ENCODE assay signal across 7 mouse cellular contexts in the genomic region with DNA sequence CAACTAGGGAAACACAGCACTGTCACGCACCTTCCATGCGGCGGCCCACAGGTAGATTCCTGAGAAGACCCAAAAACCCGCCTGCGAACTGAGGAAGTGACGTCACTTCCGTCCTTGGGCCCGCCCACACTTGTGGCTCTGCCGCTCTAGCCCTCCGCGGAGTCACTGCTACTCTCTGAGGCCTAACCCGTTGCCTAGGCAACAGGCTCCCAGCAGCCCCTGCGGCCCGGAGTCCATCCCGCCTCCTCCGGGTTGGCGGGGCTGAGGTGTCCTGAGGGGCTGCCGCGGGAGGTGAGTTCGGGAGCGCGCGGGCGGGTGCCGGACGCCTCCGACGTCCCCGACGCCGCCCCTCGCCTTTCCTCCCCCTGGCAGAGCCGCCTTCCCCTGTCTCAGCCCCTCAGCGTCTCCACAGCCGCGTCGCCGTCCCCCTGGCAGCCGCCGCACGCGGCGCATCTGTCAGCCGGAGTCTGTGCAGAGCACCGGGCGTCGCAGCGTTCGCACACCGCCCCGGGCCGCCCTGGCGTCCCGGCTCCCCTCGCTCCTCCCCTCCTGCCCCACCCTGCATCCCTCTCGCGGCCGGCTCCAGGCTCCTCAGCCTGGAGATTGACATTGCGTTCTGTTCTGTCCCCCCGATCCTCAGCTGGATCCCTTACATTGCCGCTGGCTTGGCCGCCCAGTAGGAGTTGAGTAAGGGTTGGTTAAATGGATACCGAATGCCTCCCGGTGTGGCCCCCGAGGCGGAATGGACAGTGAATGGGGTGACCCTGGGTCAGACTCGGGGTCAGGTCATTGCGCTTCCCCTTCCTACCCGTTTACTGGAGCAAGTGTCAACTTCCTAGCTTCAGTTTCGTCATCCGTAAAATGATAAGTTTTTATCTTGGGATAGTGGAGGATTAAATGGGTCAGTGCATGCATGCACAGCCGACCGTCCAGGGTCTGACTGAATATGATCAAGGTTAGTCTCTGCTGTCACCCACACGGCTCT. TPM values are rescaled to one million over a fixed set of nuclear protein-coding genes. Genes with fewer than 3 reads are reported as not detected.
A peak's percentile ranks its signal among the peaks of the same experiment; 100 is the strongest.
DNase-seq lines count a peak whose midpoint lies in the region; ATAC-seq lines count a peak whose summit lies in the region.

A gene (minus strand): TSS at position 110 of the 985 bp plus-strand sequence.
A gene (plus strand): TSS at position 229 of the 985 bp plus-strand sequence.

- intact Hi-C loops in gastrocnemius, postnatal 36 days (cut with DNase I): loop anchor here (5.0 kb wide), 1 partner anchor 103 kb away; no protein-coding TSS in a partner anchor
- intact Hi-C loops in left cerebral cortex, postnatal 25 days (cut with DNase I): no loop called here

- no peaks in the 10 kb centered on the region for H3K9me3 ChIP-seq in intestine, embryonic 15.5 days
- H3K9me3 ChIP-seq in midbrain, embryonic 10.5 days (replicated peaks): no peaks in the 10 kb centered on the region

- peak; percentile 100 for ATAC-seq in intestine, embryonic 15.5 days

- peaks cover 13% of the 10 kb centered on the region; the same call in 1 of the 2 replicates for H3K4me1 ChIP-seq in intestine, embryonic 15.5 days (replicated peaks)
- peaks cover 28% of the 10 kb centered on the region for H3K4me1 ChIP-seq in midbrain, embryonic 10.5 days

- no peaks in the 10 kb centered on the region for H3K27me3 ChIP-seq in intestine, embryonic 15.5 days (replicated peaks)
- no peaks in the 10 kb centered on the region for H3K27me3 ChIP-seq in midbrain, embryonic 10.5 days (ENCODE audit: low read depth, poor library complexity, severe bottlenecking)

- under 1% methylated on average over 72 of the region's 74 CpGs for WGBS in intestine, embryonic 15.5 days
- WGBS in midbrain, embryonic 10.5 days: under 1% methylated on average over 74 of the region's 74 CpGs

- peak within 1 kb of the TSS; percentile 90 for H3K4me3 ChIP-seq in intestine, embryonic 15.5 days (replicated peaks)
- H3K4me3 ChIP-seq in midbrain, embryonic 10.5 days: peak within 1 kb of the TSS; percentile 94

- H3K9ac ChIP-seq in intestine, embryonic 15.5 days: peak within 1 kb of the TSS; percentile 72

- H3K4me2 ChIP-seq in intestine, embryonic 15.5 days (replicated peaks): peak within 1 kb of the TSS; percentile 86

- DNase-seq in adrenal gland, adult 2 months: peak; percentile 98
- peak; percentile 95 for DNase-seq in embryo, embryonic 11.5 days (ENCODE audit: low read depth, low spot score)
- peak; percentile 87 to 92 for DNase-seq in gastrocnemius, postnatal 36 days
- peak; percentile 99 for DNase-seq in left cerebral cortex, postnatal 25 days (ENCODE audit: low spot score in 2 of 2)
- peak; percentile 97 for DNase-seq in midbrain, embryonic 10.5 days (ENCODE audit: low spot score)
- peak; percentile 91 for DNase-seq in right cerebral cortex, postnatal 4 days

- peak within 1 kb of the TSS; percentile 90 for H3K27ac ChIP-seq in intestine, embryonic 15.5 days
- H3K27ac ChIP-seq in midbrain, embryonic 10.5 days (replicated peaks): peak within 1 kb of the TSS; percentile 94

- H3K36me3 ChIP-seq in intestine, embryonic 15.5 days: no peaks in the 10 kb centered on the region
- H3K36me3 ChIP-seq in midbrain, embryonic 10.5 days: peaks cover 5% of the 10 kb centered on the region; the same call in 1 of the 2 replicates

RNA-seq across cellular contexts. Expression of the first gene that starts in this region (rescaled TPM):
- total RNA-seq in adrenal gland, adult 2 months (2021): 10 to 100 TPM; 41.0 to 41.9 TPM
- 51.2 and 52.8 TPM in 2 replicates for polyA plus RNA-seq in adrenal gland, adult 2 months (2012; rRNA removed)
- total RNA-seq in gastrocnemius, postnatal 36 days (2021): 10 to 100 TPM; 22.3 to 24.6 TPM
- 69.6 and 74.2 TPM in 2 replicates for polyA plus RNA-seq in intestine, embryonic 15.5 days (2015; fragmentation: Nextera tagmentation; extraction: Ambion mirVana)
- 100 to 1,000 TPM; 115 to 118 TPM for total RNA-seq in left cerebral cortex, postnatal 25 days (2021)
- 81.7 and 95.6 TPM in 2 replicates for polyA plus RNA-seq in midbrain, embryonic 10.5 days (2016; fragmentation: Nextera tagmentation; extraction: Ambion mirVana)

RNA-seq across cellular contexts. Expression of the second gene that starts in this region (rescaled TPM):
- total RNA-seq in adrenal gland, adult 2 months (2021): 1 to 10 TPM; 8.2 TPM
- polyA plus RNA-seq in adrenal gland, adult 2 months (2012; rRNA removed): 6.1 and 7.0 TPM in 2 replicates
- total RNA-seq in gastrocnemius, postnatal 36 days (2021): 1 to 10 TPM; 1.9 to 2.1 TPM
- 3.0 and 3.1 TPM in 2 replicates for polyA plus RNA-seq in intestine, embryonic 15.5 days (2015; fragmentation: Nextera tagmentation; extraction: Ambion mirVana)
- total RNA-seq in left cerebral cortex, postnatal 25 days (2021): 10 to 100 TPM; 45.8 to 47.8 TPM
- 5.3 and 6.7 TPM in 2 replicates for polyA plus RNA-seq in midbrain, embryonic 10.5 days (2016; fragmentation: Nextera tagmentation; extraction: Ambion mirVana)

Comparison
In these comparisons a context has a peak if more than half of its experiments do, and no peak if none do; other contexts are left out.
1. Peak in every context shown above with its lines: DNase-seq, ATAC-seq, H3K4me3 ChIP-seq and H3K27ac ChIP-seq.
2. RNA of the second gene that starts in this region (total RNA-seq): 45.8 to 47.8 TPM in left cerebral cortex, postnatal 25 days; 8.2 TPM in adrenal gland, adult 2 months and 1.9 to 2.1 TPM in gastrocnemius, postnatal 36 days; every median in the first group is over 4 times any median in the second.